Mouse (Mus musculus): Measurements from ENCODE around the gene Ddx3x. TPM values are rescaled to one million over a fixed set of nuclear protein-coding genes. Genes with fewer than 3 reads are reported as not detected.
A peak's percentile ranks its signal among the peaks of the same experiment; 100 is the strongest.
"Not testable (repeated sequence)": the region's sequence is repeated elsewhere in the genome, so short reads cannot be mapped to it uniquely, and the experiment has no call there.

The Ddx3x gene
- total RNA-seq, 2 experiments from 2014 or later = 154 to 194 TPM

GRCm38 (mm10) chrX:13278996-13279395 lies 1.8 kb upstream of the Ddx3x start:
- no peak for DNase-seq (ENCODE audit: low spot score in 2 of 2)
- intact Hi-C loops (cut with DNase I) = no loop called here

GRCm38 (mm10) chrX:13280037-13280408 lies 747 bp upstream of the Ddx3x start:
- intact Hi-C loops (cut with DNase I) = loop anchor here (1.0 to 5.0 kb wide), 4 partner anchors 38 to 181 kb away; no protein-coding TSS in a partner anchor
- no peak for DNase-seq (ENCODE audit: low spot score in 2 of 2)

- DNase-seq (ENCODE audit: low spot score in 2 of 2) = peak; percentile 58 to 73
- intact Hi-C loops (cut with DNase I) = loop anchor here (2.0 to 5.0 kb wide), 2 partner anchors 51 to 66 kb away; no protein-coding TSS in a partner anchor
These were observed 739 bp downstream of the Ddx3x start for GRCm38 (mm10) chrX:13281329-13282088.

GRCm38 (mm10) chrX:13282089-13282850 lies 1.5 kb downstream of the Ddx3x start:
- intact Hi-C loops (cut with DNase I) = loop anchor here (5.0 kb wide), 1 partner anchor 65 kb away; no protein-coding TSS in a partner anchor

GRCm38 (mm10) chrX:13285772-13286171 lies 5.0 kb downstream of the Ddx3x start:
- intact Hi-C loops (cut with DNase I) = no loop called here
- no peak for DNase-seq (ENCODE audit: low spot score in 2 of 2)

More at GRCm38 (mm10) chrX:13282089-13282850, 1.5 kb downstream of the Ddx3x start:
- no peak for DNase-seq (ENCODE audit: low spot score in 2 of 2)

DNA sequence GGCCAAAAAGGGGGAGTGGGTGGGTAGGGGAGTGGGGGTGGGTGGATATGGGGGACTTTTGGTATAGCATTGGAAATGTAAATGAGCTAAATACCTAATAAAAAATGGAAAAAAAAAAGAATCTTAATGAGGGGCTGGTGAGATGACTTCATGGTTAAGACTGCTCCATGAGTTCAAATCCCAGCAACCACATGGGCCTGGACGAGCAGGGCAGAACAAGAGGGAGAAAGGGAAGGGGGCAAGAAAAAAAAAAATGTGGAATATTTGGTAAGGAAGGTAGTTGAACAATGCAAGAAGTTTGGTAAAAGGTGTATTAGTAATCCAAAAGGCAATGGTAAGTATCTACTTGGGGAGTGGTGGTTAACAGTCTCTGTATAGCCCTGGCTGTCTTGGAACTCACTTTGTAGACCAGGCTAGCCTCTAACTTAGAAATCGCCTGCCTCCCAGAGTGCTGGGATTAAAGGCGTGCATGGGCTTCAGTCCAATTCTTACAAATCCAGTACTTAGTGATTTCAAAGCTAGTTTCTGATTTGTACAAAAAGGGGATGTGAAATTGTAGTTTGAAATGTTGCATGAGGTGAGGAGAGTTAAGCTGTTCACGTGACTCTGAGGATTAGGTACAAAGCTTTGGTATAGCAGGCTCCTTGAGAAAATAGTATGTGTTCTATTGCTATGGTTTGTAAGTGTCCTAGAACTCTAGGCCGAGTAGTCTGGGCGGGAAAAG lies 13.9 kb downstream of the Ddx3x start:
- intact Hi-C loops (cut with DNase I) = no loop called here
- no peak for DNase-seq (ENCODE audit: low spot score in 2 of 2)

DNA sequence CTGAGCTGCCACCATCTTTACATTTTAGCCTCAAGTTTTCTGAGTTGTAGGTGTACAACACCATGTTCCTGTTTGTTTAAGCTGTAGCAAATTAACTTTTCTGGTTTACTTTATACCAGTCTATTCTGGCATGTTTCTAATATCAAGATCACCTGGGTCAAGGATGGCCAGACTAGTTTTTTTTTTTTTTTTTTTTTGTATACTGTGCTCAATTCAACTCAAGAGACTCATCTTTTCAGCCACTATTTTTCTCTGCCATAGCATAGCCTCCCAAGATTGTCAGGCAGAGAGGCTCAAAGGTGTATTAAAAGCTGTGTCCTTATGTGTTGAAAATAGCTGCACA lies 14.4 kb downstream of the Ddx3x start:
- intact Hi-C loops (cut with DNase I) = no loop called here
- no peak for DNase-seq (ENCODE audit: low spot score in 2 of 2)

DNA sequence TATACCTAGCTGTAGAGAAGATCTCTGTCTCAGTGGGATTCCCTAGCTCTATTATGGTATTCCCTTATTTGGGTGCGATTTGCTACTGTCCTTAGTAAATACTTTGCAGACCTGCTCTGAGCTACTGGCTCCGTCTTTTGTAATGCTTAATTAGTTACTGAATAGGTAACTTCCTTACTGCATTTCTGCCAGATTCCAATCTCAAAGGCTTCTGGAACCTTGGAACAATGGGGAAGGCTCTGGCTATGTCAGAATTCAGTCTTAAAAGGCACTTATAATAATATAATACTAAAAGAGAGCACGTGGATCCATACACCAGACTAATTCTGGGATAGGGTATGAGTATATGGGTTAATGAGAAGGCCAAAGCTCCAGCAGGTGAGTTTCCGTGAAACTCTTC lies 15.5 kb downstream of the Ddx3x start:
- intact Hi-C loops (cut with DNase I); DNase-seq (ENCODE audit: low spot score in 2 of 2): not testable (repeated sequence)

GRCm38 (mm10) chrX:13306190-13306589 lies 25.4 kb downstream of the Ddx3x start:
- no peak for DNase-seq (ENCODE audit: low spot score in 2 of 2)
- intact Hi-C loops (cut with DNase I) = no loop called here

- intact Hi-C loops (cut with DNase I) = no loop called here
- DNase-seq (ENCODE audit: low spot score in 2 of 2) = no peak
These were observed 30.6 kb downstream of the Ddx3x start for GRCm38 (mm10) chrX:13311396-13311795.

GRCm38 (mm10) chrX:13329611-13330010 lies 48.8 kb downstream of the Ddx3x start:
- intact Hi-C loops (cut with DNase I) = no loop called here

More at GRCm38 (mm10) chrX:13329611-13330010, 48.8 kb downstream of the Ddx3x start:
- DNase-seq (ENCODE audit: low spot score in 2 of 2) = no peak

Other genes with a start within 250 kb of the Ddx3x start
- gene Usp9x, start 209.5 kb upstream of the Ddx3x start, total RNA-seq (2021) = 100 to 1,000 TPM; 242 to 245 TPM
- under 1 TPM; 0.17 to 0.61 TPM for gene Nyx, start 185.1 kb downstream of the Ddx3x start, total RNA-seq (2021)